Mouse (Mus musculus): ENCODE data around the gene Arhgef11. TPM values are rescaled to one million over a fixed set of nuclear protein-coding genes. Genes with fewer than 3 reads are reported as not detected.

Arhgef11 gene
- total RNA-seq, 2 experiments from 2014 or later, result 14.1 to 20.3 TPM

Other genes starting within 250 kb of the Arhgef11 start
- gene Fcrl1, start 241.2 kb upstream of the Arhgef11 start, total RNA-seq (2015), result 4.0 and 5.8 TPM in 2 replicates
- gene Fcrl1, start 241.2 kb upstream of the Arhgef11 start, total RNA-seq (2017), result 2.9 and 3.6 TPM in 2 replicates
- not detected in 2 replicates for gene Fcrl5, start 181.8 kb upstream of the Arhgef11 start, total RNA-seq (2015)
- not detected in 2 replicates for gene Fcrl5, start 181.8 kb upstream of the Arhgef11 start, total RNA-seq (2017)
- 12.9 and 13.8 TPM in 2 replicates for gene Etv3, start 92.2 kb upstream of the Arhgef11 start, total RNA-seq (2015)
- 14.6 and 16.7 TPM in 2 replicates for gene Etv3, start 92.2 kb upstream of the Arhgef11 start, total RNA-seq (2017)
- gene Lrrc71, start 131.1 kb downstream of the Arhgef11 start, total RNA-seq (2015), result not detected in 2 replicates
- 0.04 TPM in 1 of 2 replicates, not detected in the other for gene Lrrc71, start 131.1 kb downstream of the Arhgef11 start, total RNA-seq (2017)
- not detected in 2 replicates for gene Ntrk1, start 177.6 kb downstream of the Arhgef11 start, total RNA-seq (2015)
- gene Ntrk1, start 177.6 kb downstream of the Arhgef11 start, total RNA-seq (2017), result not detected in 2 replicates
- not detected in 2 replicates for gene Insrr, start 179.4 kb downstream of the Arhgef11 start, total RNA-seq (2015)
- gene Insrr, start 179.4 kb downstream of the Arhgef11 start, total RNA-seq (2017), result not detected in 2 replicates
- gene Pear1, start 206.7 kb downstream of the Arhgef11 start, total RNA-seq (2015), result 1.9 and 4.8 TPM in 2 replicates
- 0.77 and 2.6 TPM in 2 replicates for gene Pear1, start 206.7 kb downstream of the Arhgef11 start, total RNA-seq (2017)
- 1.9 and 2.7 TPM in 2 replicates for gene Sh2d2a, start 229.2 kb downstream of the Arhgef11 start, total RNA-seq (2015)
- 0.70 and 1.4 TPM in 2 replicates for gene Sh2d2a, start 229.2 kb downstream of the Arhgef11 start, total RNA-seq (2017)